12 mouse cellular contexts compared by ENCODE assay signal in the genomic region with DNA sequence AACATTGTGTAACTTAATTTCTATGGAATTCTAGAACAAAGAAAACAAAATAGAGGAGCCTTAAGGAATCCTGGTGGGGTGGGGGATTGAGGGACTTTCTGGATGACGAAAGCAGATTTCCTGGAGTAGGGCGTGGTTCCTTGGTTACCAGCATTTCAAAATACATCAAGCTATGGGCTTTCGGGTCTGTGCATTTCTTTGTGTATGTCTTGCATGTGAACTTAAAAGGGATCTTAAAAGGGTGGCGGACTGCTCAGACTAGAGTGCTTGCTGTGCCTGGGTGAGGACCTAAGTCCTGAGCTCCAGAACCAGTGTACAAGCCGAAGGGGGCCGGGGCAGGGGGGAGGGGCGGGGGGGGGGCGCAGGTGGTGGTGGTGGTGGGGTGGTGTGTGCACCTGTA.
DNase-seq lines count a peak whose midpoint lies in the region; ATAC-seq lines count a peak whose summit lies in the region.
"Had no signal": no experiment of that assay in that cellular context is flagged by ENCODE, and none has a peak within 500 bp of the region (broad histone marks: within the 10 kb centered on the region; RNA-seq: fewer than 3 reads in every experiment).

No protein-coding gene starts in this region.

- H3K4me1 ChIP-seq in kidney, embryonic 16.5 days (ENCODE audit: insufficient read depth, low read length) = peaks cover 43% of the 10 kb centered on the region
- H3K4me1 ChIP-seq in kidney, embryonic 15.5 days = peaks cover 36% of the 10 kb centered on the region

- H3K27ac ChIP-seq in kidney, embryonic 16.5 days (ENCODE audit: low read length) = 0 out of 2 replicates have a peak overlapping the region, but pooled peaks have one; percentile 8
- H3K27ac ChIP-seq in kidney, embryonic 15.5 days = no peak overlapping the region
- H3K27ac ChIP-seq: heart, embryonic 15.5 days; stomach, embryonic 15.5 days had no signal

- no peaks in the 10 kb centered on the region for H3K36me3 ChIP-seq in kidney, embryonic 16.5 days (ENCODE audit: insufficient read depth, low read length)
- H3K36me3 ChIP-seq in kidney, embryonic 15.5 days = no peaks in the 10 kb centered on the region
- H3K36me3 ChIP-seq: heart, embryonic 15.5 days; stomach, embryonic 15.5 days had no signal

- DNase-seq in CD4-positive helper T cell, adult 2 months (ENCODE audit: low read depth, low spot score) = peak; percentile 15
- DNase-seq in T-cell, adult 2 months (ENCODE audit: low spot score) = peak; percentile 11
- DNase-seq in spleen, postnatal 14 days (ENCODE audit: low spot score in 2 of 2) = no peak
- no peak for DNase-seq in kidney, postnatal 14 days
- DNase-seq: right cerebral cortex, adult 18-20 months had no signal

- no peak overlapping the region for H3K9ac ChIP-seq in kidney, embryonic 16.5 days (replicated peaks; ENCODE audit: low read length)
- no peak overlapping the region for H3K9ac ChIP-seq in kidney, embryonic 15.5 days
- H3K9ac ChIP-seq: heart, embryonic 15.5 days; stomach, embryonic 15.5 days had no signal

- WGBS in kidney, embryonic 16.5 days = 74% methylated on average over 7 of the region's 8 CpGs
- 64% methylated on average over 7 of the region's 8 CpGs for WGBS in kidney, embryonic 15.5 days

- no peak overlapping the region for H3K4me2 ChIP-seq in kidney, embryonic 16.5 days (replicated peaks; ENCODE audit: low read depth, low read length)
- no peak overlapping the region for H3K4me2 ChIP-seq in kidney, embryonic 15.5 days
- H3K4me2 ChIP-seq: heart, embryonic 15.5 days; stomach, embryonic 15.5 days had no signal

- H3K4me3 ChIP-seq in kidney, embryonic 16.5 days (ENCODE audit: low read length) = no peak overlapping the region
- H3K4me3 ChIP-seq in kidney, embryonic 15.5 days (replicated peaks) = no peak overlapping the region
- H3K4me3 ChIP-seq: heart, embryonic 15.5 days; stomach, embryonic 15.5 days had no signal

- no peaks in the 10 kb centered on the region for H3K27me3 ChIP-seq in kidney, embryonic 16.5 days (ENCODE audit: insufficient read depth, low read length)
- no peaks in the 10 kb centered on the region for H3K27me3 ChIP-seq in kidney, embryonic 15.5 days
- H3K27me3 ChIP-seq: heart, embryonic 15.5 days; stomach, embryonic 15.5 days had no signal

- H3K9me3 ChIP-seq in kidney, embryonic 16.5 days (ENCODE audit: low read length) = no peaks in the 10 kb centered on the region
- no peaks in the 10 kb centered on the region for H3K9me3 ChIP-seq in kidney, embryonic 15.5 days (replicated peaks)
- H3K9me3 ChIP-seq: heart, embryonic 15.5 days; stomach, embryonic 15.5 days had no signal

- ATAC-seq in kidney, embryonic 16.5 days (ENCODE audit: low FRiP score, low TSS enrichment) = no peak
- no peak for ATAC-seq in kidney, embryonic 15.5 days (replicated peaks; ENCODE audit: low FRiP score)
- peak; percentile 57; the same call in 1 of the 2 replicates for ATAC-seq in megakaryocyte, adult 5-6 weeks (ENCODE audit: poor library complexity, severe bottlenecking)
- ATAC-seq: activated CD4-positive, CD25-positive, alpha-beta regulatory T cell, adult 4 months; intestine, embryonic 16.5 days had no signal

Comparison
In these comparisons a context has a peak if more than half of its experiments do, and no peak if none do; other contexts are left out.
1. DNase-seq: peak in CD4-positive helper T cell, adult 2 months (single experiment) and T-cell, adult 2 months (single experiment); none in spleen, postnatal 14 days (0 of 2) and kidney, postnatal 14 days (single experiment).